Mouse (Mus musculus): ENCODE data around the gene B3gnt3. TPM values are rescaled to one million over a fixed set of nuclear protein-coding genes. Genes with fewer than 3 reads are reported as not detected.

The B3gnt3 gene
- polyA plus RNA-seq, 1 experiment from 2014 or later, result 0.56 TPM

DNA sequence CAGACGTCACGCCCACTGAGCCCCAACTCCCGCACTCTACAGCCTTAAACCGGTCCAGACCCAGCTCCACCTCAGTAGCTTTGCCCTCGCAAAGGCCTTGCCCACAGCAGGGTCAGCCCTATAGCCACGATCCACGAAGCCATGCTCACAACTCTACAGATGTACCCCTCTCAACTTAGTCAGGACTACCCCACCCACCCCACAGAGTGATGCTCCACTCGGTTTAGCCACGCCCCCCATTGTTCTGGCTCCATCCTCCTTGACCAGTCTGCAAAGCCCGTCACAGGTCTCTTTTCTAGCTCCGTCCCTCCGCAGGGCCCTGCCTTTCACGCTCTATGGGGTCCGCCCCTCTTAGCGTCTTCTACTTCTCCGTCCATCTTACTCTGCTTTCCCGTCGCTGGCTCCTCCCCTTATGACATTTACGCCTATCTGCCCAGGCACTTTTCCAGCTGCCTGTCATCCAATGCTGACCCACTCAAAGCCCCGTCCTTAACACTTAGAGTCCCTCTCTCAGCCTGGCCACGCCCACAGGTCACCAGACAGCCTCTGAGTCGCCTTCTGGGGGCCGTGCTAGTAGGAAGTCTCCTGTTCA is 15.3 kb downstream of the B3gnt3 start:
- peak overlapping the region; percentile 70 for H3K4me2 ChIP-seq
- ATAC-seq (ENCODE audit: low FRiP score), result peak; percentile 63
- H3K27me3 ChIP-seq (replicated peaks), result peaks cover 100% of the 10 kb centered on the region
- peak overlapping the region; percentile 46 for H3K4me3 ChIP-seq (replicated peaks)
- no peaks in the 10 kb centered on the region for H3K9me3 ChIP-seq (replicated peaks)
- peaks cover 30% of the 10 kb centered on the region for H3K4me1 ChIP-seq
- no peak overlapping the region for H3K27ac ChIP-seq (replicated peaks)
- peak overlapping the region; percentile 31 for H3K9ac ChIP-seq (replicated peaks)
- H3K36me3 ChIP-seq, result no peaks in the 10 kb centered on the region
- 3% methylated on average over 23 of the region's 23 CpGs for WGBS

DNA sequence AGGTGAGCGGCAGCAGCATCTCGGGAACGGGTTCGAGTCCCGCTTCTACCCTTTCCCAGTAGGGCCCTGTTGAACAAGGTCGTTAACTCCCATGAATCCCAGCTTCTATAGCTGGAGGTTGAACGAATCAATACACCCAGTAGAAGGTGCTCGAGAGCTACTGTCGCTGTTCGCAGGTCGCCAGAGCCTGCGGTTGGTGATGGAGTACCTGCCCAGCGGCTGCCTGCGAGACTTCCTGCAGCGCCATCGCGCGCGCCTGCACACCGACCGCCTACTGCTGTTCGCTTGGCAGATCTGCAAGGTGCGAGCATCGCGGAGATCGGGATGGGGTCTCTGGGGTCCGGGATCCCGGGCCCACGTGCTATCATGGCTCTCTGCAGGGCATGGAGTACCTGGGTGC is 16.0 kb downstream of the B3gnt3 start:
- peaks cover 34% of the 10 kb centered on the region for H3K4me1 ChIP-seq
- peak; percentile 60 for ATAC-seq (ENCODE audit: low FRiP score)
- no peak overlapping the region for H3K27ac ChIP-seq (replicated peaks)
- H3K36me3 ChIP-seq, result no peaks in the 10 kb centered on the region
- H3K9me3 ChIP-seq (replicated peaks), result no peaks in the 10 kb centered on the region
- peak overlapping the region; percentile 46 for H3K4me3 ChIP-seq (replicated peaks)
- H3K27me3 ChIP-seq (replicated peaks), result peaks cover 100% of the 10 kb centered on the region
- WGBS, result 4% methylated on average over 29 of the region's 29 CpGs
- peak overlapping the region; percentile 70 for H3K4me2 ChIP-seq
- H3K9ac ChIP-seq (replicated peaks), result peak overlapping the region; percentile 31

DNA sequence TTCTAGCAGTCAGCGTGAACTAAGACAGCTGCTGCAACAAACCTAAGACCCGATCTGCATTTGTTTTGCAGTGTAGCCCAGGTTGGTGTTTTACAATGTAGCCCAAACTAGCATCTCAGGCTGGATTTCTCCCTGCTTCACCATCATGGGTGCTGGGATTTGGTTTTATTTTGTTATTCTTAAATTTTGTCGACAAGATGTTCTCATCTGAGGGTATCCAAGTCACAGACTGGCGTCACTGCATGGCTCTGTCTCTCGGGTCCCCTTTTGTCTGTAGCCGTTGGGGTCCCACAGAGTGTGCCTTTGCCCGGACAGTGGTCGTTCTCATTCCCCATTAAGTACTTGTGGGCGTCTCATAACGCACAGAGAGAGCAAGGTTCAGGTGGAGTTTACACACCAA is 16.9 kb downstream of the B3gnt3 start:
- Histone ChIP-seq H3K4me3 (replicated peaks) (no peak overlapping the region), H3K27ac (replicated peaks) (no peak overlapping the region), H3K4me1 (peaks cover 40% of the 10 kb centered on the region), H3K36me3 (no peaks in the 10 kb centered on the region), H3K4me2 (no peak overlapping the region), H3K9me3 (replicated peaks) (no peaks in the 10 kb centered on the region), H3K27me3 (replicated peaks) (peaks cover 100% of the 10 kb centered on the region), H3K9ac (replicated peaks) (no peak overlapping the region)
- ATAC-seq (ENCODE audit: low FRiP score), result no peak
- WGBS, result 16% methylated on average over 10 of the region's 10 CpGs

DNA sequence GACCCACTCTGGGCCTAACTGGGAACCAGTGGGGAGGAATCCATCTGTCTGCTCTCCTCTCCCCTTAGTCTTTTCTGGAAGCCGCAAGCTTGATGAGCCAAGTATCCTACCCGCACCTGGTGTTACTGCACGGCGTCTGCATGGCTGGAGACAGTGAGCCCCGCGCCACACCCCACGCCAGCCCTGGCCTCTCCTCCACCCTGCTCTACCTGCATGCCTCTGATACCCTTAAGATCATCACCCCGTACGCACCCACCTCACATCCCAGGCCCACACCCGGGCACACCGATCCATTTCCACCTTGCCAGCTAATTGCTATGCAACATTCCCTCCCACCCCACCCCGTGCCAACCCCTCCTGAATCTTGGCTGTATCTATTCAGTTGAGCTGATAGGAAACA is 18.8 kb downstream of the B3gnt3 start:
- peaks cover 100% of the 10 kb centered on the region for H3K27me3 ChIP-seq (replicated peaks)
- H3K27ac ChIP-seq (replicated peaks), result no peak overlapping the region
- no peak for ATAC-seq (ENCODE audit: low FRiP score)
- no peak overlapping the region for H3K9ac ChIP-seq (replicated peaks)
- peaks cover 40% of the 10 kb centered on the region for H3K4me1 ChIP-seq
- no peak overlapping the region for H3K4me3 ChIP-seq (replicated peaks)
- H3K9me3 ChIP-seq (replicated peaks), result no peaks in the 10 kb centered on the region
- H3K36me3 ChIP-seq, result no peaks in the 10 kb centered on the region
- 55% methylated on average over 12 of the region's 12 CpGs for WGBS
- no peak overlapping the region for H3K4me2 ChIP-seq

DNA sequence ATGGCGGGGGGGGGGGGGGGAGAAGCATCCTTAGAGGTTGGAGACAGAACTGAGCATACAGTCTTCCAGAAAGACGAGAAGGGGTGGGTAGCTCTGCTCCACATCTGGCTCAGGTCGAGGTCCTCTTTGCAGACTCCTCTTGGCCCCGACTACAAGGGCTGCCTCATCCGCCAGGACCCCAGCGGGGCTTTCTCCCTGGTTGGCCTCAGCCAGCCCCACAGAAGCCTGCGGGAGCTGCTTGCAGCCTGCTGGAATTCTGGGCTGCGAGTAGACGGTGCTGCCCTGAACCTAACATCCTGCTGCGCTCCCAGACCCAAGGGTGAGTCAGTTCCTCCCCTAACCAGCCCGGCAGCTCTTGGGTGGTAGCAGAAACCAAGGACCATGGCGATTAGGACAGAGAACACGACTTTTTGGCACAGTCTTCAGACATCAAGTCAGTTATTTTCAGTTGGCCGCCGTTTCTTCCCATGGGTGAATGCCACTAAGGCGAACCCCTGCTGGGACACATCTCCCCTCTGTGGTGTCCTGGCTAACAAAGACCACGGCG is 20.1 kb downstream of the B3gnt3 start:
- Histone ChIP-seq H3K27ac (replicated peaks) (no peak overlapping the region), H3K27me3 (replicated peaks) (peaks cover 98% of the 10 kb centered on the region), H3K9ac (replicated peaks) (no peak overlapping the region), H3K4me1 (peaks cover 37% of the 10 kb centered on the region), H3K36me3 (no peaks in the 10 kb centered on the region), H3K4me3 (replicated peaks) (no peak overlapping the region), H3K4me2 (no peak overlapping the region), H3K9me3 (replicated peaks) (no peaks in the 10 kb centered on the region)
- no peak for ATAC-seq (ENCODE audit: low FRiP score)
- 8% methylated on average over 18 of the region's 18 CpGs for WGBS

DNA sequence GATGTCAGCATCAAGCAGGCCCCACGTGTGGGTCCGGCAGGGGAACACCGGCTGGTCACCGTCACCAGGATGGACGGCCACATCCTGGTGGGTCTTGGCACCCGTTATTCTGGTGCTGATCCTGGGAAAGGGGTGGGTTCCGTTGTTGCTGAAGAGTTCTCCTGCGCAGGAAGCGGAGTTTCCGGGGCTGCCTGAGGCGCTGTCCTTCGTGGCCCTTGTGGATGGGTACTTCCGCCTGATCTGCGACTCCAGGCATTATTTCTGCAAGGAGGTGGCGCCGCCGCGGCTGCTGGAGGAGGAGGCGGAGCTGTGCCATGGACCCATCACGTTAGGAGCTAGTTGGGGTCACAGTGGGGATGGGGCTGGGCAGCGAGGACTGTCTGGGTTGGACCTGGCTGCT is 21.1 kb downstream of the B3gnt3 start:
- Histone ChIP-seq H3K4me2 (peak overlapping the region; percentile 7; the same call in 1 of the 2 replicates), H3K36me3 (no peaks in the 10 kb centered on the region), H3K4me3 (replicated peaks) (0 out of 2 replicates have a peak overlapping the region, but pooled peaks have one; percentile 3), H3K9me3 (replicated peaks) (no peaks in the 10 kb centered on the region), H3K27ac (replicated peaks) (no peak overlapping the region), H3K9ac (replicated peaks) (no peak overlapping the region), H3K27me3 (replicated peaks) (peaks cover 95% of the 10 kb centered on the region), H3K4me1 (peaks cover 35% of the 10 kb centered on the region)
- WGBS, result 14% methylated on average over 21 of the region's 21 CpGs
- no peak for ATAC-seq (ENCODE audit: low FRiP score)

DNA sequence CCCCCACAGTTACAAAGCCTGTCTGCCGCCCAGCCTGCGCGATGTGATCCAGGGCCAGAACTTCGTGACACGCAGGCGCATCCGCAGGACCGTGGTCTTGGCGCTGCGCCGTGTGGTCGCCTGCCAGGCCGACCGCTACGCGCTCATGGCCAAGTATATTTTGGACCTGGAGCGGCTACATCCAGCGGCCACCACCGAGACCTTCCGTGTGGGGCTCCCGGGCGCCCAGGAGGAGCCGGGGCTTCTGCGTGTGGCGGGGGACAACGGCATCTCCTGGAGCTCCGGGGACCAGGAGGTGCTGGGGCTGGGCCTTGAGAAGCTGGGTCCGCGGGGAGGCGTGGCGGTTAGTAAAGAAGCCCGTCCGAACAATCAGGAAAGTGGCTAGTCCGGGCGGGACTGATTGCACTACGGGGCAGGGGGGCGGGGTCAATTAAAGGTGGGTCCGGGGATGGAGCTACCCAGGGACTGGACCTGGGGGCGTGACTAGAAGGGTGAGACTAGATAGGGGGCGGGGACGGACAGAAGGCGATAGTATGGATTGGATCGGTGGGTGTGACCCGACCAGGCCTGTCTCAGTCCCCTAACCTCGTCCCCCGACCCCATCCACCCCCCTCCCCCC is 21.9 kb downstream of the B3gnt3 start:
- H3K4me2 ChIP-seq, result peak overlapping the region; percentile 62
- H3K27me3 ChIP-seq (replicated peaks), result peaks cover 89% of the 10 kb centered on the region
- H3K27ac ChIP-seq (replicated peaks), result no peak overlapping the region
- peak overlapping the region; percentile 43; the same call in 1 of the 2 replicates for H3K9ac ChIP-seq (replicated peaks)
- 5% methylated on average over 45 of the region's 46 CpGs for WGBS
- peaks cover 31% of the 10 kb centered on the region for H3K4me1 ChIP-seq
- no peak for ATAC-seq (ENCODE audit: low FRiP score)
- H3K9me3 ChIP-seq (replicated peaks), result no peaks in the 10 kb centered on the region
- H3K36me3 ChIP-seq, result no peaks in the 10 kb centered on the region
- peak overlapping the region; percentile 35 for H3K4me3 ChIP-seq (replicated peaks)

DNA sequence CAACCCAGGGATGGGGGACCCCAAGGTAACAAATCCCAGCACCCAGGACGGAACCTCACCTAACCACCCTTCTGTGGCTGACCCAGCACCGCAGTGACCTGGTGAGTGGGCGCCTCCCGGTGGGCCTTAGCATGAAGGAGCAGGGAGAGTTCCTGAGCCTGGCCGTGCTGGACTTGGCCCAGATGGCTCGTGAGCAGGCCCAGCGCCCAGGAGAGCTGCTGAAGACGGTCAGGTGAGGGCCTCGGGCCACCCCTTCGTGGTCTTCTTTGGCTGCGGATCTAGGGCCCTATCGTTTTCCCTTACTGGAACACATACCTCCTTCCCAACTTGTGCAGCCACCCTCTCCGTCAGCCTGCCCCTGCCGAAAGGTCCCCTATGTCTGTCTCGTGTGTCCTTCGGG is 22.5 kb downstream of the B3gnt3 start:
- ATAC-seq (ENCODE audit: low FRiP score), result no peak
- Histone ChIP-seq H3K27ac (replicated peaks) (no peak overlapping the region), H3K27me3 (replicated peaks) (peaks cover 84% of the 10 kb centered on the region), H3K4me2 (peak overlapping the region; percentile 62), H3K36me3 (no peaks in the 10 kb centered on the region), H3K4me1 (peaks cover 31% of the 10 kb centered on the region), H3K9me3 (replicated peaks) (no peaks in the 10 kb centered on the region), H3K9ac (replicated peaks) (peak overlapping the region; percentile 43; the same call in 1 of the 2 replicates), H3K4me3 (replicated peaks) (peak overlapping the region; percentile 35)
- WGBS, result 15% methylated on average over 16 of the region's 16 CpGs

DNA sequence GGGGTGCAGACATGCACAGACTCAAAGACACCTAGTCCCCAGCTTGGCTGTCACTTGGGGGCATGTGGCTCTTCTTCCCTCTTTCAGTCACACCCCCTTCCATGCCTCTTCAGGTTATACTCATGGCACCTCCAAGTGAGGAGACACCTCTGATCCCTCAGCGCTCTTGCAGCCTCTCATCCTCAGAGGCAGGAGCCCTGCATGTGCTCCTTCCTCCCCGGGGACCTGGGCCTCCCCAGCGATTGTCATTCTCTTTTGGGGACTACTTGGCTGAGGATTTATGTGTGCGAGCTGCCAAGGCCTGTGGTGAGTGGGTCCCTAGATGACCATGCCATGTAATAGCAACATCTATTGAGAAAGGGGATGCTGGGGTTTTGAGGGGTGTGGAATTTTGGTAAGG is 23.4 kb downstream of the B3gnt3 start:
- H3K27me3 ChIP-seq (replicated peaks), result peaks cover 75% of the 10 kb centered on the region
- H3K36me3 ChIP-seq, result no peaks in the 10 kb centered on the region
- H3K4me3 ChIP-seq (replicated peaks), result no peak overlapping the region
- H3K9ac ChIP-seq (replicated peaks), result no peak overlapping the region
- no peak for ATAC-seq (ENCODE audit: low FRiP score)
- H3K9me3 ChIP-seq (replicated peaks), result no peaks in the 10 kb centered on the region
- H3K27ac ChIP-seq (replicated peaks), result no peak overlapping the region
- H3K4me1 ChIP-seq, result peaks cover 31% of the 10 kb centered on the region
- no peak overlapping the region for H3K4me2 ChIP-seq
- WGBS, result 51% methylated on average over 4 of the region's 4 CpGs

DNA sequence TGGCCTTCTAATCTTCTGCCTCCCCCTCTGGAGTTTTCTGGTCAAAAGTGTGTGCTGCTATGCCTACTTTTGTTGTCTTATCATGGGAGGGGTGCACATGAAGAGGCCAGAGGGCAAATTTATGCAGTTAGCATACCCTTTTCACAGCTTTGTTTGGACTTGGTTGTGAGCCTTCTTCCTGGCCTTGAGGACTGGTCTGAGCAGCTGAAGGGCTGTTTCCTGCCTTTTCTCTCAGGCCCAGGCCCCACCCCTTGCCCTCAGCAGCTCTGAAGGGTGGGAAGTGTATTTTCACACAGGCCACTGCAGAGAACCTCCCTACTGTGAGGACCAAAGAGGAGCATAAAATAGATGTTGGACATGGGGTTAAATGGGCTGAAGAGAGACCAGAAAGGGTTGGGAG is 24.0 kb downstream of the B3gnt3 start:
- ATAC-seq (ENCODE audit: low FRiP score), result no peak

DNA sequence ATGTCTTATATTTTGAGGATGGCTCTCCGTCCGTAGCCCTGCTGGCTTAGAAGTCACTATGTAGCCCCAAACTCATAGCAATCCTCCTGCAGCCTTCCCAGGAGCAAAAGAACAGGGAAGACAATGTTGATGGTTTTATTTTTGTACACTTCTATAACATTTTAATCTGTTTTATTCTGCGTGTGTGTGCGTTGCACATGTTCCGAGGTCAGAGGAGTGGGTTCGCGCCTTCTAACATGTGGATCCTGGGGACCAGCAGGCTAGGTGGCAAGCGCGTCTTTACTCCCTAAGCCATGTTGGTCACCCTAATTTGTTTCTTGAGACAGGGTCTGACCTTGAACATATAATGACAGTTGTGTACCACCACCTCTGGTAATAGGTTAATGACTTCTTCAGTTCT is 24.8 kb downstream of the B3gnt3 start:
- ATAC-seq (ENCODE audit: low FRiP score), result no peak
- Histone ChIP-seq H3K4me2 (peak overlapping the region; percentile 66), H3K4me3 (replicated peaks) (peak overlapping the region; percentile 51), H3K9ac (replicated peaks) (peak overlapping the region; percentile 63; the same call in 1 of the 2 replicates), H3K27ac (replicated peaks) (peak overlapping the region; percentile 67; the same call in 1 of the 2 replicates), H3K4me1 (peaks cover 40% of the 10 kb centered on the region), H3K9me3 (replicated peaks) (no peaks in the 10 kb centered on the region), H3K27me3 (replicated peaks) (peaks cover 61% of the 10 kb centered on the region), H3K36me3 (no peaks in the 10 kb centered on the region)
- WGBS, result 55% methylated on average over 9 of the region's 9 CpGs

More for the DNA sequence above, 24.0 kb downstream of the B3gnt3 start:
- Histone ChIP-seq H3K36me3 (no peaks in the 10 kb centered on the region), H3K4me3 (replicated peaks) (no peak overlapping the region), H3K4me2 (no peak overlapping the region), H3K27ac (replicated peaks) (no peak overlapping the region), H3K27me3 (replicated peaks) (peaks cover 68% of the 10 kb centered on the region), H3K9ac (replicated peaks) (no peak overlapping the region), H3K4me1 (peaks cover 32% of the 10 kb centered on the region), H3K9me3 (replicated peaks) (no peaks in the 10 kb centered on the region)

Measured in neural tube, embryonic 15.5 days (tissue).